Mouse (Mus musculus): Measurements from ENCODE around the gene Coq2. TPM values are rescaled to one million over a fixed set of nuclear protein-coding genes. Genes with fewer than 3 reads are reported as not detected.

Coq2 gene
- 42.4 and 42.8 TPM in 2 replicates for polyA plus RNA-seq (2016; fragmentation: Nextera tagmentation; extraction: Ambion mirVana)

DNA sequence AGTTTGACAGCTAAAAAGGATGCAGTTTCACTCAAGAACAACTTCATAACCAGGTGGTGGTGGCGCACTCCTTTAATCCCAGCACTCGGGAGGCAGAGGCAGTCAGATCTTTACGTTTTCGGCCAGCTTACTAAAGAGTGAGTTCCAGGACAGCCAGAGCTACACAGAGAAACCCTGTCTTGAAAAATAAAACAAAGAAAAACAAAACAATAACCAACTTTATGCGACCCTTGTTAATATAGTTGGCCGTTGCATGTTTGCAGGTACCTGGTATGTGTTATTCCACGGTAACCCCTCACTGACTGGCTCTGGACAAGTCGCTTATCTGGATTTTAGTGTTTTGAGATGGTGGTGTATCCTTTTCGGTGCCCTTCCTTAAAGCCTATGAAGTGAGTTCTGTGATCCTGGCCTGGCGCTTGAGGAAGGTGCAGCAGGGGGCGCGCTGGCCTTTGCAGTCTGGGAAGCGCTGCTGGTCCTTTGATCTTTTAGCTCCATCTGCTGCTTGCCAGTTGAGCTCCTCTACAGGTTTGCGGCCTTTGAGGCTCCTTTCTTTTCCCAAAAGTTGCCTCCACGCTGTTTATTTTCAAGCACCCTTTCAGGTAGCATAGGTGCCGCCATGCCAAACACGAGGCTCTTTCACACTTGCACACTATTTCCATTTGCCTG, at the start of gene Coq2:
Gene Coq2, minus strand, starts transcription at position 430 of the 666 bp plus-strand sequence.
- Histone ChIP-seq H3K36me3 (peaks cover 9% of the 10 kb centered on the region), H3K4me1 (peaks cover 34% of the 10 kb centered on the region), H3K9me3 (replicated peaks) (no peaks in the 10 kb centered on the region), H3K9ac (peak within 1 kb of the TSS; percentile 85), H3K27ac (peak within 1 kb of the TSS; percentile 82), H3K4me3 (peak within 1 kb of the TSS; percentile 85), H3K27me3 (replicated peaks) (no peaks in the 10 kb centered on the region), H3K4me2 (peak within 1 kb of the TSS; percentile 78)
- WGBS (ENCODE audit: insufficient replicate concordance), result 6% methylated on average over 17 of the region's 17 CpGs
- ATAC-seq, result peak; percentile 75

DNA sequence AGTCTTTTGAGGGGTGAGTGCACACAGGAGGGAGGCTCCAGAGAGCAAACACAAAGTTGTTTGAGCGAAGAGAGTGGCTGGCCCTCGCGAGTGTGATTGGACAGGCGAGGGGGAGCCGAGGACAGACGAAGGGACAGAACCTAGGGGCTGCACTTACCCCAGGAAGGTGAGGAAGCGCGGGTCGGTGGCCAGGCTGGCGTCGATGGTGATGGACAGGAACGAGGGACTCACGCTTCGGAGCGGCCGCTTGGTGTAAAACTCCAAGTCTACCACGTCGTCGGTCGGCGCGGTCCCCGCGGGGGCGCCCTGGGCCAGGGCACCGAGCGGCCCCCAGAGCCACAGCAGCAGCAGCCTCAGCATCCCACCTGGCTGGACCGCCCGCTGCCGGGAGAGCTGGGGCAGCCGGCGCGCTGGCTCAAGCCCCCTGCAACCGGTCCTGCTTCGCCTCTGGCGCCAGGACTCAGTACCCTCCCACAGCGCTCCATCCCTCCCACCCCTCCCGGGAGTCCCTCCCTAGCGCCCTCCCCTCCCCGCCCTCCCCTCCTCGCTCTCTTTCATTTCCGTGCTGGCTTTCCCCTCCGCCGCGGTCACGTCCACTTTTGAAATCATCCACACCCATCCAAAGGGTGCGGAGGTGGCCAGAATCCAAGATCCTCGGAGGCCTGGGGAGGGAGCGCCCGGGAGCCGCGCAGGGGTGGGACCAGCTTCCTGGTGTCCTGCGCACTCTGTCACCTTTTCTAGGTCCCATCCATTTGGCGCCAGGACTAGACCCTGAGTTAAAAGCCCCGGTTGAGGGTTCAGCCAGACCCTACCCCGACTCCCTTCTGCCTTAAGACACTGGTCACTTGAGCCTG, 44.5 kb upstream of the Coq2 start, which contains the start of gene Hpse:
Gene Hpse, minus strand, starts transcription at position 482 of the 854 bp plus-strand sequence.
- ATAC-seq, result peak; percentile 61
- under 1% methylated on average over 52 of the region's 56 CpGs for WGBS (ENCODE audit: insufficient replicate concordance)
- H3K36me3 ChIP-seq, result no peaks in the 10 kb centered on the region
- H3K9ac ChIP-seq, result peak within 1 kb of the TSS; percentile 51
- peak within 1 kb of the TSS; percentile 56 for H3K4me3 ChIP-seq
- peaks cover 40% of the 10 kb centered on the region for H3K27me3 ChIP-seq (replicated peaks)
- peak within 1 kb of the TSS; percentile 81 for H3K4me2 ChIP-seq
- no peak within 1 kb of the TSS for H3K27ac ChIP-seq
- H3K4me1 ChIP-seq, result peaks cover 14% of the 10 kb centered on the region
- no peaks in the 10 kb centered on the region for H3K9me3 ChIP-seq (replicated peaks)

DNA sequence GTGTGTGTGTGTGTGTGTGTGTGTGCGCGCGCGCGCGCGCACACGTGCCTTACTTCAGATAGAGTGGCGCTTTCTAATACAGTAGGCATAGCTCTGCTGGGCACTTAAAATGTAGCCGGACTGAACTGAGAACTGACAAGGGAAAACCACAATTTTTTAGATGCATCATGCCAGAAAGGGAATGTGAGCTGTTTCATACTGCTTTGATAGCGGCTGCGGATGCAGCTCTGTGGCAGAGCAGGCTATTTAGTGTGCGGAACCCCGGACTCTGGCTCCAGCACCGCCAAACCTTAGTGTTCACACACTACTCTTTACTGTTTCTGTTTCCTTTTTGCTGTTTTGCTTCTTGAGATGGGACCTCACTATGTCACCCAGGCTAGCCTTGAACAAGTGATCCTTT, 41.8 kb upstream of the Coq2 start:
- Histone ChIP-seq H3K36me3 (no peaks in the 10 kb centered on the region), H3K9me3 (replicated peaks) (no peaks in the 10 kb centered on the region), H3K4me3 (no peak overlapping the region), H3K4me1 (peaks cover 14% of the 10 kb centered on the region), H3K4me2 (no peak overlapping the region), H3K27me3 (replicated peaks) (peaks cover 36% of the 10 kb centered on the region), H3K27ac (no peak overlapping the region), H3K9ac (no peak overlapping the region)
- WGBS (ENCODE audit: insufficient replicate concordance), result 86% methylated on average over 15 of the region's 15 CpGs
- no peak for ATAC-seq

- Histone ChIP-seq H3K27ac (no peak overlapping the region), H3K4me3 (no peak overlapping the region), H3K9ac (no peak overlapping the region), H3K27me3 (replicated peaks) (0 out of 2 replicates have a peak, but pooled peaks cover 4% of the 10 kb centered on the region), H3K9me3 (replicated peaks) (no peaks in the 10 kb centered on the region), H3K36me3 (no peaks in the 10 kb centered on the region), H3K4me1 (no peaks in the 10 kb centered on the region), H3K4me2 (no peak overlapping the region)
- 34% methylated on average over 6 of the region's 6 CpGs for WGBS (ENCODE audit: insufficient replicate concordance)
- ATAC-seq, result no peak
These were observed 36.3 kb upstream of the Coq2 start for GRCm38 (mm10) chr5:100711219-100711618.

DNA sequence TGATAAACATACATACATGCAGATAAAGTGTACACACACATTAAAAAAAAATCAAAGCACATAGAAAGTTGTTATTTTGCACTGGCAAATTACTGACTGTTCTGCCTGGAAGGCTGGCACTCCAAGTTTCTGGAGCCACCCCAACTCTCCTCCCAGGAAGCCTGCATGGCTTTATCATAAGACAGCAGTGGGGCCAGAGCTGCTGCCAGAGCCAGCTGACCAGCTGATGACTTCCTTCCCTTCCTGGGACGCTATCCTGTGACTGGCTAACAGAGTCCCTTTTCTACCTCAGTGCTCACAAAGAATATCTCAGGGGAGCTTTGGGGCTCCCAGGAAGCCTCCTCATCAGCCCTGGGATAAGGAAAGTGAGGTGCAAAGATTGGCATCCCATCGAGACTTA, 35.1 kb upstream of the Coq2 start:
- H3K27me3 ChIP-seq (replicated peaks), result 0 out of 2 replicates have a peak, but pooled peaks cover 4% of the 10 kb centered on the region
- H3K36me3 ChIP-seq, result no peaks in the 10 kb centered on the region
- WGBS (ENCODE audit: insufficient replicate concordance), result 13% methylated on average over 2 of the region's 2 CpGs
- ATAC-seq, result no peak
- no peaks in the 10 kb centered on the region for H3K4me1 ChIP-seq
- H3K4me2 ChIP-seq, result no peak overlapping the region
- no peaks in the 10 kb centered on the region for H3K9me3 ChIP-seq (replicated peaks)
- H3K4me3 ChIP-seq, result no peak overlapping the region
- H3K27ac ChIP-seq, result no peak overlapping the region
- H3K9ac ChIP-seq, result no peak overlapping the region

DNA sequence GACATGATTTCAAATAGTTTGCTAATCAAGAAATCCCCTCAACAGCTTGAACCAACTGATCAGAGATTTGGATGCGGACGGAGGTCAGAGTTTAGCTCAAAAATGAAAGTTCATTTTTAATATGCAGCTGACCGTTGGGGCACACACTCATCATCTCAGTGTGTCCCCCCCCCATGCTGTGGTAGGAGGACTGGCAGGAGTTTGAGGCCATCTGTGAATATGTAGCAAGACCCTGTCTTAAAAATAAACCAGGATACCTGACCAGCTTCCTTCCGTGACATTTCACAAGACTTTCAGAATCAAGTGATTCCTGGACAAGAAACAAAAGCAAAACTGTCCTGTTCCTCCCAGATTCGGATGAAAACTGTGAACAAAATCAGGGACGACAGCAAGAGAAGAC, 34.1 kb upstream of the Coq2 start:
- 0 out of 2 replicates have a peak, but pooled peaks cover 4% of the 10 kb centered on the region for H3K27me3 ChIP-seq (replicated peaks)
- no peaks in the 10 kb centered on the region for H3K9me3 ChIP-seq (replicated peaks)
- ATAC-seq, result no peak
- no peak overlapping the region for H3K4me3 ChIP-seq
- no peaks in the 10 kb centered on the region for H3K36me3 ChIP-seq
- no peak overlapping the region for H3K4me2 ChIP-seq
- 65% methylated on average over 6 of the region's 6 CpGs for WGBS (ENCODE audit: insufficient replicate concordance)
- no peak overlapping the region for H3K9ac ChIP-seq
- H3K27ac ChIP-seq, result no peak overlapping the region
- H3K4me1 ChIP-seq, result no peaks in the 10 kb centered on the region

GRCm38 (mm10) chr5:100706675-100707074, 31.7 kb upstream of the Coq2 start:
- Histone ChIP-seq H3K9ac (no peak overlapping the region), H3K4me1 (no peaks in the 10 kb centered on the region), H3K4me2 (no peak overlapping the region), H3K4me3 (no peak overlapping the region), H3K36me3 (no peaks in the 10 kb centered on the region), H3K9me3 (replicated peaks) (no peaks in the 10 kb centered on the region), H3K27me3 (replicated peaks) (0 out of 2 replicates have a peak, but pooled peaks cover 4% of the 10 kb centered on the region), H3K27ac (no peak overlapping the region)
- ATAC-seq, result no peak
- WGBS (ENCODE audit: insufficient replicate concordance), result 63% methylated on average over 8 of the region's 8 CpGs

DNA sequence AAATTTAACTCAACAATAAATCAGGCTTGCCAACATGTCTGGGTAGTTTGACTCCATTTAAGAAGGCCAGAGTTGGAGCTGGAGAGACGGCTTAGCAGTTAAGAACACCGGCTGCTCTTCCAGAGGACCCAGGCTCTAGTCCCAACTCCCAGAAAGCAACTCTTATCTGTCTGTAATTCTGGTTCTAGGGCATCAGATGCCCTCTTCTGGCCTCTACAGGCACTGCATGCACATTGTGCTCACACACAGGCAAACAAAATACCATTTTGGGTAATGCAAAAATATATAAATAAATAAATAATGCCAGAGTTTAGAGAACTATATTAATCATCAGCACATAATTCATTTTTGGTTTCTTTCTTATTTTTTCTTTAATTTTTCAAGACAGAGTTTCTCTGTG, 29.3 kb upstream of the Coq2 start:
- H3K9me3 ChIP-seq (replicated peaks), result no peaks in the 10 kb centered on the region
- no peaks in the 10 kb centered on the region for H3K36me3 ChIP-seq
- no peaks in the 10 kb centered on the region for H3K4me1 ChIP-seq
- no peak overlapping the region for H3K9ac ChIP-seq
- H3K4me3 ChIP-seq, result no peak overlapping the region
- whole genome bisulfite sequencing (ENCODE audit: insufficient replicate concordance), result 86% methylated on average over 2 of the region's 2 CpGs
- no peak overlapping the region for H3K4me2 ChIP-seq
- no peaks in the 10 kb centered on the region for H3K27me3 ChIP-seq (replicated peaks)
- no peak for ATAC-seq
- no peak overlapping the region for H3K27ac ChIP-seq

DNA sequence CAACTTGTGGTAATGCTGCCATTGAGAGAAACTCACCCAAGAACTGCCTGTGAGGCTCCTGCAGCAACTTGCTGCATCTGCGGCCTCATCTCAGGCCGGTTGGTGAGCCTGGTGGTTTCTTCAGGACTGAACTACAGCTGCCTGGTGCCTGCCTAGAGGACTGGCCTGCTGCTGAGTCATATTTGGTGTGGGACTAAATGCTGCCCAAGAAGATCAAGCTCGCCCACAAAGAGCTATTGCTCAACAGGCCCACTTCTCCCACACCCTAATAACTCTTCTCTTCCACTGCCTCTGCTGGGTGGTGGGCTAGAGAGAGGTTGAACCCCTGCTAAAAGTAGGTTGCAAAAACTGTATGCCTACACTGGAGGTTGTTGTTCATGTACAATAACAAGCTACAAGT, 27.4 kb upstream of the Coq2 start:
- 72% methylated on average over 3 of the region's 3 CpGs for WGBS (ENCODE audit: insufficient replicate concordance)
- Histone ChIP-seq H3K9me3 (replicated peaks) (no peaks in the 10 kb centered on the region), H3K4me2 (no peak overlapping the region), H3K9ac (no peak overlapping the region), H3K4me1 (0 out of 2 replicates have a peak, but pooled peaks cover 3% of the 10 kb centered on the region), H3K27me3 (replicated peaks) (no peaks in the 10 kb centered on the region), H3K4me3 (no peak overlapping the region), H3K27ac (no peak overlapping the region), H3K36me3 (no peaks in the 10 kb centered on the region)
- no peak for ATAC-seq

GRCm38 (mm10) chr5:100700861-100701620, 26.1 kb upstream of the Coq2 start:
- no peak for ATAC-seq
- Histone ChIP-seq H3K4me2 (no peak overlapping the region), H3K36me3 (no peaks in the 10 kb centered on the region), H3K4me1 (0 out of 2 replicates have a peak, but pooled peaks cover 3% of the 10 kb centered on the region), H3K27ac (no peak overlapping the region), H3K9me3 (replicated peaks) (no peaks in the 10 kb centered on the region), H3K4me3 (no peak overlapping the region), H3K9ac (no peak overlapping the region), H3K27me3 (replicated peaks) (no peaks in the 10 kb centered on the region)
- 76% methylated on average over 13 of the region's 13 CpGs for WGBS (ENCODE audit: insufficient replicate concordance)

DNA sequence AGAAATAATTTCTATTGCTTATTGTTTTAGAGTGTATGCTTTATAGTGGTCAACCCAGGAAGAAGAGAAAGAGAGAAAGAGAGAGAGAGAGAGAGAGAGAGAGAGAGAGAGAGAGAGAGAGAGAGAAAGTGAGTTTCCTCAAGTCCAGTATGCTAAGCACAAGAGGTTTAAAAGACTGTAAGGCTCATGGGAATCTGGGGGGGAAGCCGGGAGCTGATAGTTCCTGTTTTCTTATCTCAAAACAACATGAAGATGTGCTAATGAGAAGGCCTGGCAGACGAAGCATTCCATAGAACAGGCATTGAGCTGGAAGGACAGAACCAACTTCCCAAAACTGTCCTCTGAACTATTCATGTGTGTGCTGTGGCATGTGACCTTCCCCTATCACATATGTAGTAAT, 22.9 kb upstream of the Coq2 start:
- Histone ChIP-seq H3K4me2 (no peak overlapping the region), H3K27me3 (replicated peaks) (no peaks in the 10 kb centered on the region), H3K4me3 (no peak overlapping the region), H3K36me3 (no peaks in the 10 kb centered on the region), H3K27ac (no peak overlapping the region), H3K4me1 (0 out of 2 replicates have a peak, but pooled peaks cover 3% of the 10 kb centered on the region), H3K9ac (no peak overlapping the region), H3K9me3 (replicated peaks) (no peaks in the 10 kb centered on the region)
- ATAC-seq, result no peak
- WGBS (ENCODE audit: insufficient replicate concordance), result 10% methylated on average over 2 of the region's 2 CpGs
